Mouse (Mus musculus) ES-Bruce4 (cell line): Measurements from ENCODE around the gene Paqr7. TPM values are rescaled to one million over a fixed set of nuclear protein-coding genes. Genes with fewer than 3 reads are reported as not detected.

Experiments used
- H3K27ac ChIP-seq: 2 replicates; pipeline ENCODE4 v1.5.1; 2012; ENCODE audit warnings: low read length, inconsistent platforms; ENCODE audit not compliant: insufficient read depth
- H3K27me3 ChIP-seq: 2 replicates; pipeline ENCODE4 v1.6.1; 2012; ENCODE audit warnings: mild to moderate bottlenecking, low read length, inconsistent platforms; ENCODE audit not compliant: control insufficient read depth, poor library complexity, insufficient read depth, severe bottlenecking
- H3K36me3 ChIP-seq: 2 replicates; pipeline ENCODE4 v1.6.1; 2012; ENCODE audit warnings: inconsistent platforms, mild to moderate bottlenecking, low read length, moderate library complexity; ENCODE audit not compliant: control insufficient read depth, poor library complexity, insufficient read depth, severe bottlenecking
- H3K4me1 ChIP-seq: one replicate; pipeline ENCODE4 v1.8.1; 2011; ENCODE audit warnings: low read length; ENCODE audit not compliant: control insufficient read depth, insufficient read depth
- H3K4me3 ChIP-seq: 2 replicates; pipeline ENCODE4 v1.5.1; 2011; ENCODE audit warnings: low read depth, mild to moderate bottlenecking, low read length
- H3K9ac ChIP-seq: 2 replicates; pipeline ENCODE4 v1.6.1; 2012; ENCODE audit warnings: low read depth, mild to moderate bottlenecking, inconsistent platforms; ENCODE audit not compliant: poor library complexity, severe bottlenecking
- H3K9me3 ChIP-seq: replicated peaks from 2 replicates; pipeline ENCODE4 v1.6.1; 2012; ENCODE audit warnings: mild to moderate bottlenecking, low read length, inconsistent platforms; ENCODE audit not compliant: control insufficient read depth, poor library complexity, insufficient read depth, severe bottlenecking
- CTCF ChIP-seq: IDR thresholded peaks from one replicate; pipeline ENCODE4 v1.8.1; 2011; ENCODE audit warnings: low read depth, low read length
- EP300 ChIP-seq: IDR thresholded peaks from 2 replicates; pipeline ENCODE4 v1.6.1; 2011; ENCODE audit warnings: low read depth, low read length; ENCODE audit not compliant: insufficient read depth
- POLR2A ChIP-seq: IDR thresholded peaks from one replicate; pipeline ENCODE4 v1.8.1; 2011; ENCODE audit warnings: low read length; ENCODE audit not compliant: insufficient read depth
- polyA plus RNA-seq: library from polyadenylated mRNA; stranded (reverse); fragments of >200 nt; gene quantifications from 2 replicates; pipeline ENCODE4 v1.2.4, GENCODE M21; 2011; ENCODE audit warnings: low read depth; ENCODE audit not compliant: missing spikeins, insufficient read depth, insufficient read length

Paqr7 gene
- polyA plus RNA-seq, 1 experiment: 1.5 TPM

GRCm38 (mm10) chr4:134538997-134539580, 42.6 kb downstream of the Paqr7 start:
- no peak for TF ChIP-seq EP300
- TF ChIP-seq POLR2A: no peak
- no peak for TF ChIP-seq CTCF
- Histone ChIP-seq H3K27me3 (no peaks in the 10 kb centered on the region), H3K27ac (no peak overlapping the region), H3K36me3 (no peaks in the 10 kb centered on the region), H3K9ac (no peak overlapping the region), H3K9me3 (no peaks in the 10 kb centered on the region), H3K4me3 (no peak overlapping the region), H3K4me1 (no peaks in the 10 kb centered on the region)

- Histone ChIP-seq H3K36me3 (no peaks in the 10 kb centered on the region), H3K9ac (no peak overlapping the region), H3K4me1 (no peaks in the 10 kb centered on the region), H3K4me3 (no peak overlapping the region), H3K27me3 (no peaks in the 10 kb centered on the region), H3K27ac (no peak overlapping the region), H3K9me3 (no peaks in the 10 kb centered on the region)
- no peak for TF ChIP-seq CTCF
- no peak for TF ChIP-seq POLR2A
- no peak for TF ChIP-seq EP300
Observed at GRCm38 (mm10) chr4:134542726-134543125, 46.2 kb downstream of the Paqr7 start.

- TF ChIP-seq CTCF: peak; percentile 89
- no peak for TF ChIP-seq POLR2A
- Histone ChIP-seq H3K9me3 (no peaks in the 10 kb centered on the region), H3K9ac (no peak overlapping the region), H3K27ac (no peak overlapping the region), H3K4me3 (no peak overlapping the region), H3K4me1 (no peaks in the 10 kb centered on the region), H3K27me3 (no peaks in the 10 kb centered on the region), H3K36me3 (no peaks in the 10 kb centered on the region)
Observed at GRCm38 (mm10) chr4:134543261-134543660, 46.8 kb downstream of the Paqr7 start.

GRCm38 (mm10) chr4:134546814-134547705, 50.6 kb downstream of the Paqr7 start:
- Histone ChIP-seq H3K36me3 (no peaks in the 10 kb centered on the region), H3K4me1 (no peaks in the 10 kb centered on the region), H3K27me3 (peaks cover 1% of the 10 kb centered on the region; the same call in 1 of the 2 replicates), H3K9ac (no peak overlapping the region), H3K9me3 (peaks cover 3% of the 10 kb centered on the region; the same call in 1 of the 2 replicates), H3K4me3 (no peak overlapping the region), H3K27ac (no peak overlapping the region)
- TF ChIP-seq EP300 (no peak), CTCF (no peak), POLR2A (no peak)

- Histone ChIP-seq H3K27ac (no peak overlapping the region), H3K36me3 (no peaks in the 10 kb centered on the region), H3K9ac (no peak overlapping the region), H3K27me3 (peaks cover 1% of the 10 kb centered on the region; the same call in 1 of the 2 replicates), H3K4me3 (no peak overlapping the region), H3K9me3 (peaks cover 3% of the 10 kb centered on the region; the same call in 1 of the 2 replicates), H3K4me1 (peaks cover 2% of the 10 kb centered on the region)
- no peak for TF ChIP-seq EP300
- no peak for TF ChIP-seq CTCF
- no peak for TF ChIP-seq POLR2A
Observed at GRCm38 (mm10) chr4:134548169-134548938, 51.9 kb downstream of the Paqr7 start.
